Mouse (Mus musculus) lung, embryonic 15.5 days (tissue): ENCODE data around the gene Dock1. TPM values are rescaled to one million over a fixed set of nuclear protein-coding genes. Genes with fewer than 3 reads are reported as not detected.

ENCODE experiments used
- ATAC-seq: fragments of 200-750 bp; cut with Nextera tagmentation; 2 replicates; pipeline ENCODE4 v1.8.0; 2017; ENCODE audit warnings: moderate number of reproducible peaks, borderline replicate concordance; ENCODE audit not compliant: low FRiP score, low TSS enrichment; ENCODE audit errors: extremely low read depth
- H3K27ac ChIP-seq: fragments of 300-500 bp; sonication (generic); 2 replicates; pipeline ENCODE4 v1.5.1; 2015; ENCODE audit warnings: moderate library complexity, mild to moderate bottlenecking, inconsistent platforms
- H3K27me3 ChIP-seq: fragments of 300-500 bp; sonication (generic); 2 replicates; pipeline ENCODE4 v1.6.1; 2015; ENCODE audit warnings: inconsistent platforms
- H3K36me3 ChIP-seq: fragments of 300-500 bp; sonication (generic); 2 replicates; pipeline ENCODE4 v1.6.1; 2015; ENCODE audit warnings: inconsistent platforms
- H3K4me1 ChIP-seq: fragments of 300-500 bp; sonication (generic); 2 replicates; pipeline ENCODE4 v1.6.1; 2015; ENCODE audit warnings: inconsistent platforms
- H3K4me2 ChIP-seq: fragments of 300-500 bp; sonication (generic); 2 replicates; pipeline ENCODE4 v1.6.1; 2015; ENCODE audit warnings: inconsistent platforms, mild to moderate bottlenecking, moderate library complexity
- H3K4me3 ChIP-seq: fragments of 300-500 bp; sonication (generic); 2 replicates; pipeline ENCODE4 v1.5.1; 2015; ENCODE audit warnings: mild to moderate bottlenecking, inconsistent platforms
- H3K9ac ChIP-seq: fragments of 300-500 bp; sonication (generic); 2 replicates; pipeline ENCODE4 v1.6.1; 2015; ENCODE audit warnings: inconsistent platforms
- H3K9me3 ChIP-seq: fragments of 300-500 bp; sonication (generic); 2 replicates; pipeline ENCODE4 v1.6.1; 2016; ENCODE audit warnings: inconsistent platforms
- WGBS: fragments of 180-500 bp; shearing (Covaris S2); methylation state at CpG from one replicate; pipeline ENCODE4 v1.1.7; 2015; 5-methylcytosine and 5-hydroxymethylcytosine counted together
- polyA plus RNA-seq: library from polyadenylated mRNA; unstranded; fragments of >200 nt; fragmentation: Nextera tagmentation; extraction: Ambion mirVana; gene quantifications from 2 replicates; pipeline ENCODE4 v1.2.1, GENCODE M21; 2015

Gene Dock1
- polyA plus RNA-seq, 1 experiment from 2014 or later: 43.7 TPM

GRCm38 (mm10) chr7:134872511-134872910 lies 202.1 kb downstream of the Dock1 start:
- H3K9me3 ChIP-seq: no peaks in the 10 kb centered on the region
- no peaks in the 10 kb centered on the region for H3K4me1 ChIP-seq
- peaks cover 14% of the 10 kb centered on the region for H3K36me3 ChIP-seq
- no peak overlapping the region for H3K27ac ChIP-seq
- H3K9ac ChIP-seq: no peak overlapping the region
- H3K4me2 ChIP-seq: no peak overlapping the region
- no peak overlapping the region for H3K4me3 ChIP-seq
- 58% methylated on average over 3 of the region's 3 CpGs for WGBS
- H3K27me3 ChIP-seq: no peaks in the 10 kb centered on the region
- ATAC-seq: no peak

GRCm38 (mm10) chr7:134872981-134873380 lies 202.5 kb downstream of the Dock1 start:
- H3K36me3 ChIP-seq: peaks cover 14% of the 10 kb centered on the region
- no peaks in the 10 kb centered on the region for H3K4me1 ChIP-seq
- H3K27me3 ChIP-seq: no peaks in the 10 kb centered on the region
- H3K4me3 ChIP-seq: no peak overlapping the region
- H3K27ac ChIP-seq: no peak overlapping the region
- no peaks in the 10 kb centered on the region for H3K9me3 ChIP-seq
- 83% methylated on average over 7 of the region's 7 CpGs for WGBS
- ATAC-seq: no peak
- H3K4me2 ChIP-seq: no peak overlapping the region
- no peak overlapping the region for H3K9ac ChIP-seq

GRCm38 (mm10) chr7:134878985-134879384 lies 208.5 kb downstream of the Dock1 start:
- no peaks in the 10 kb centered on the region for H3K27me3 ChIP-seq
- no peak for ATAC-seq
- no peak overlapping the region for H3K4me2 ChIP-seq
- WGBS: 87% methylated on average over 6 of the region's 6 CpGs
- no peaks in the 10 kb centered on the region for H3K9me3 ChIP-seq
- peaks cover 14% of the 10 kb centered on the region for H3K36me3 ChIP-seq
- no peak overlapping the region for H3K4me3 ChIP-seq
- H3K9ac ChIP-seq: no peak overlapping the region
- H3K27ac ChIP-seq: no peak overlapping the region
- H3K4me1 ChIP-seq: no peaks in the 10 kb centered on the region

- 73% methylated on average over 6 of the region's 6 CpGs for WGBS
- H3K36me3 ChIP-seq: peaks cover 3% of the 10 kb centered on the region
- no peaks in the 10 kb centered on the region for H3K27me3 ChIP-seq
- no peak overlapping the region for H3K9ac ChIP-seq
- H3K27ac ChIP-seq: no peak overlapping the region
- ATAC-seq: no peak
- no peaks in the 10 kb centered on the region for H3K9me3 ChIP-seq
- no peak overlapping the region for H3K4me3 ChIP-seq
- H3K4me2 ChIP-seq: no peak overlapping the region
- no peaks in the 10 kb centered on the region for H3K4me1 ChIP-seq
These were observed 210.0 kb downstream of the Dock1 start for GRCm38 (mm10) chr7:134880431-134880830.

- H3K27ac ChIP-seq: no peak overlapping the region
- H3K4me1 ChIP-seq: no peaks in the 10 kb centered on the region
- H3K9me3 ChIP-seq: no peaks in the 10 kb centered on the region
- WGBS: 57% methylated on average over 6 of the region's 6 CpGs
- no peak overlapping the region for H3K9ac ChIP-seq
- no peaks in the 10 kb centered on the region for H3K36me3 ChIP-seq
- no peak for ATAC-seq
- H3K4me2 ChIP-seq: no peak overlapping the region
- H3K4me3 ChIP-seq: no peak overlapping the region
- H3K27me3 ChIP-seq: no peaks in the 10 kb centered on the region
These were observed 213.1 kb downstream of the Dock1 start for GRCm38 (mm10) chr7:134883516-134883915.

GRCm38 (mm10) chr7:134892449-134892871 lies 222.0 kb downstream of the Dock1 start:
- Histone ChIP-seq H3K4me3 (no peak overlapping the region), H3K27ac (no peak overlapping the region), H3K27me3 (no peaks in the 10 kb centered on the region), H3K9me3 (no peaks in the 10 kb centered on the region), H3K4me2 (no peak overlapping the region), H3K4me1 (no peaks in the 10 kb centered on the region), H3K9ac (no peak overlapping the region), H3K36me3 (no peaks in the 10 kb centered on the region)
- no peak for ATAC-seq
- 92% methylated on average over 13 of the region's 13 CpGs for WGBS

GRCm38 (mm10) chr7:134892972-134893371 lies 222.5 kb downstream of the Dock1 start:
- H3K9ac ChIP-seq: no peak overlapping the region
- H3K27me3 ChIP-seq: no peaks in the 10 kb centered on the region
- 82% methylated on average over 4 of the region's 4 CpGs for WGBS
- no peak overlapping the region for H3K4me3 ChIP-seq
- no peaks in the 10 kb centered on the region for H3K4me1 ChIP-seq
- H3K36me3 ChIP-seq: no peaks in the 10 kb centered on the region
- no peaks in the 10 kb centered on the region for H3K9me3 ChIP-seq
- H3K27ac ChIP-seq: no peak overlapping the region
- no peak overlapping the region for H3K4me2 ChIP-seq
- no peak for ATAC-seq

- Histone ChIP-seq H3K4me1 (no peaks in the 10 kb centered on the region), H3K9me3 (no peaks in the 10 kb centered on the region), H3K36me3 (no peaks in the 10 kb centered on the region), H3K4me2 (no peak overlapping the region), H3K27me3 (no peaks in the 10 kb centered on the region), H3K27ac (no peak overlapping the region), H3K9ac (no peak overlapping the region), H3K4me3 (no peak overlapping the region)
- WGBS: 73% methylated on average over 2 of the region's 2 CpGs
- no peak for ATAC-seq
These were observed 224.2 kb downstream of the Dock1 start for GRCm38 (mm10) chr7:134894604-134895003.

- 66% methylated on average over 2 of the region's 2 CpGs for WGBS
These were observed 229.0 kb downstream of the Dock1 start for GRCm38 (mm10) chr7:134899462-134899861.

GRCm38 (mm10) chr7:134901992-134902391 lies 231.5 kb downstream of the Dock1 start:
- no peak overlapping the region for H3K9ac ChIP-seq
- H3K9me3 ChIP-seq: no peaks in the 10 kb centered on the region
- H3K27ac ChIP-seq: no peak overlapping the region
- no peak overlapping the region for H3K4me2 ChIP-seq
- no peaks in the 10 kb centered on the region for H3K36me3 ChIP-seq
- ATAC-seq: no peak
- H3K4me3 ChIP-seq: no peak overlapping the region
- H3K4me1 ChIP-seq: no peaks in the 10 kb centered on the region
- no peaks in the 10 kb centered on the region for H3K27me3 ChIP-seq
- WGBS: 85% methylated on average over 2 of the region's 2 CpGs

More at GRCm38 (mm10) chr7:134899462-134899861, 229.0 kb downstream of the Dock1 start:
- Histone ChIP-seq H3K27me3 (no peaks in the 10 kb centered on the region), H3K36me3 (no peaks in the 10 kb centered on the region), H3K9ac (no peak overlapping the region), H3K4me3 (no peak overlapping the region), H3K4me2 (no peak overlapping the region), H3K27ac (no peak overlapping the region), H3K4me1 (no peaks in the 10 kb centered on the region), H3K9me3 (no peaks in the 10 kb centered on the region)
- no peak for ATAC-seq

- ATAC-seq: no peak
- Histone ChIP-seq H3K27me3 (peaks cover 3% of the 10 kb centered on the region; the same call in 1 of the 2 replicates), H3K4me2 (no peak overlapping the region), H3K27ac (no peak overlapping the region), H3K4me1 (peaks cover 4% of the 10 kb centered on the region), H3K4me3 (no peak overlapping the region), H3K36me3 (no peaks in the 10 kb centered on the region), H3K9me3 (no peaks in the 10 kb centered on the region), H3K9ac (no peak overlapping the region)
- 74% methylated on average over 2 of the region's 2 CpGs for WGBS
These were observed 261.4 kb downstream of the Dock1 start for GRCm38 (mm10) chr7:134931886-134932285.

GRCm38 (mm10) chr7:134937471-134937926 lies 267.0 kb downstream of the Dock1 start:
- H3K4me1 ChIP-seq: peaks cover 19% of the 10 kb centered on the region
- H3K27me3 ChIP-seq: peaks cover 8% of the 10 kb centered on the region; the same call in 1 of the 2 replicates
- peak overlapping the region; percentile 43 for H3K9ac ChIP-seq
- H3K27ac ChIP-seq: no peak overlapping the region
- H3K4me2 ChIP-seq: peak overlapping the region; percentile 96
- ATAC-seq: peak; percentile 70
- H3K9me3 ChIP-seq: no peaks in the 10 kb centered on the region
- H3K4me3 ChIP-seq: peak overlapping the region; percentile 51
- H3K36me3 ChIP-seq: no peaks in the 10 kb centered on the region
- 1% methylated on average over 35 of the region's 37 CpGs for WGBS
